Mouse (Mus musculus) bone marrow, adult 2 months (tissue): ENCODE measurements around the gene Gm21985.

Experiments
- CTCF ChIP-seq: fragments of 200-500 bp; IDR thresholded peaks from 2 replicates; pipeline ENCODE4 v1.5.1; 2011; ENCODE audit warnings: low read length, control low read depth; ENCODE audit not compliant: control insufficient read depth, insufficient read depth
- POLR2A ChIP-seq: fragments of 200-500 bp; IDR thresholded peaks from 2 replicates; pipeline ENCODE4 v1.6.1; 2011; ENCODE audit warnings: low read depth, mild to moderate bottlenecking, control low read depth, low read length, borderline replicate concordance; ENCODE audit not compliant: control insufficient read depth

GRCm38 (mm10) chr2:112360012-112360780 lies 94.1 kb downstream of the Gm21985 start:
- TF ChIP-seq CTCF: no peak
- no peak for TF ChIP-seq POLR2A
